Mouse (Mus musculus) lung, postnatal 0 days (tissue): ENCODE data around the gene Mtmr4.

ENCODE experiments used
- CTCF ChIP-seq: IDR thresholded peaks from 2 replicates; pipeline ENCODE4 v1.5.1; 2016; ENCODE audit warnings: antibody characterized with exemption, mild to moderate bottlenecking
- EP300 ChIP-seq: IDR thresholded peaks from 2 replicates; pipeline ENCODE4 v1.6.1; 2016; ENCODE audit warnings: antibody characterized with exemption, mild to moderate bottlenecking, control low read depth

DNA sequence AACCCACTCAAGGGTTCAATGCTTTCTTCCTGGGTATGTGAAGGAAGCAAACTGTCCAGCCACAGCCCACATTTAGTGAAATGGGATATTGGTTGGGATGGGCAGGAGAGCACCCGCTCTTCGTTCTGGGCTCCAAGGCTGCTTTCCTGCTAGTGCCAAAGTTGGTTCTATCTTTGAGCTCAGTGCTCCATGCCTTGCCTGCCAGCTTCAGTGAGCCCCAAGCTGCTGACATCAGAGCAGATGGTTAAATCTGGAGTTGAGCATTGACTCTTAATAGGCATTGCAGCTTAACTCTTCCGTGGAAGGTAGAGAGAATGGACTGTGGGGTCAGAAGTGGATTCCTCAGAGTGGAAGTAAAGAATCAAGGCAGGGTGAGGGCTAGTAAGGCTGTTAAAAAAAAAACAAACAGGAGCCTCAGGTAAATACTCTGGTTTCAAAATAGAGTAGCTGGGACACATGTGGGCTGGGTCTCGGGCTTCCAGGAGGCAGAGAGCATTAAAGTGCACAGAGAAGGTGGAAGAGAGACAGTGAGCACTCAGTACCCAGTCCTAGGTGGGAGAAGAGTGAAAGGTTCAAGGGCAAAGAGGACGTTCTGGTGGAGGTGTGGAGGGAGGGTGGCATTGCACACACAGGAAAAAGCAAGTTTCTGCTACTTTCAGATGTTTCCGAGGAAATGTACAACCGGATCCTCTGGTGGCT is 23.6 kb upstream of the Mtmr4 start, which contains the start of gene Sept4:
- no peak for TF ChIP-seq CTCF
- no peak for TF ChIP-seq EP300
